In genomic region chr9:46394239-46394638, GRCm38 (mm10) we compare ENCODE assay signal across 20 mouse cellular contexts.
DNase-seq lines count a peak whose midpoint lies in the region; ATAC-seq and TF ChIP-seq lines count a peak whose summit lies in the region.
"Had no signal": no experiment of that assay in that cellular context is flagged by ENCODE, and none has a peak within 500 bp of the region (broad histone marks: within the 10 kb centered on the region; RNA-seq: fewer than 3 reads in every experiment).

No protein-coding gene starts in this region.

- no peak for ATAC-seq in embryonic facial prominence, embryonic 14.5 days (ENCODE audit: low read depth)
- 0 out of 2 replicates have a peak, but pooled peaks have one; percentile 8 for ATAC-seq in forebrain, embryonic 16.5 days
- no peak for ATAC-seq in forebrain, embryonic 15.5 days (replicated peaks)
- no peak for ATAC-seq in CD4-positive, CD25-positive, alpha-beta regulatory T cell, adult 4 months
- ATAC-seq: activated CD4-positive, CD25-positive, alpha-beta regulatory T cell, adult 4 months; forebrain, embryonic 13.5 days; Patski had no signal

- intact Hi-C loops in gastrocnemius, adult 2 months (cut with DNase I), result no loop called here

- no peak overlapping the region for H3K4me3 ChIP-seq in embryonic facial prominence, embryonic 14.5 days (ENCODE audit: low read depth, low read length)
- no peak overlapping the region for H3K4me3 ChIP-seq in embryonic facial prominence, embryonic 10.5 days
- no peak overlapping the region for H3K4me3 ChIP-seq in forebrain, embryonic 16.5 days (replicated peaks; ENCODE audit: low read length)
- no peak overlapping the region for H3K4me3 ChIP-seq in forebrain, embryonic 15.5 days
- no peak overlapping the region for H3K4me3 ChIP-seq in gastrocnemius, adult 2 months
- H3K4me3 ChIP-seq in E14TG2a.4 (replicated peaks; ENCODE audit: low read length), result peak overlapping the region; percentile 18; the same call in 1 of the 2 replicates
- H3K4me3 ChIP-seq: embryonic facial prominence, embryonic 13.5 days; forebrain, embryonic 13.5 days had no signal

- no peak for TF ChIP-seq CTCF in gastrocnemius, adult 2 months (IDR thresholded peaks at IDR 0.05)
- no peak for TF ChIP-seq CTCF in E14TG2a.4 (conservative IDR thresholded peaks at IDR 0.05; ENCODE audit: low read length)

- H3K4me1 ChIP-seq in embryonic facial prominence, embryonic 14.5 days (ENCODE audit: control insufficient read depth, insufficient read depth, low read length), result peaks cover 8% of the 10 kb centered on the region
- peaks cover 19% of the 10 kb centered on the region for H3K4me1 ChIP-seq in embryonic facial prominence, embryonic 10.5 days
- peaks cover 36% of the 10 kb centered on the region for H3K4me1 ChIP-seq in forebrain, embryonic 16.5 days (replicated peaks; ENCODE audit: control insufficient read depth, insufficient read depth, low read length)
- H3K4me1 ChIP-seq in forebrain, embryonic 15.5 days, result peaks cover 44% of the 10 kb centered on the region
- peaks cover 49% of the 10 kb centered on the region for H3K4me1 ChIP-seq in E14TG2a.4 (replicated peaks; ENCODE audit: low read depth, low read length)

- H3K27ac ChIP-seq in embryonic facial prominence, embryonic 14.5 days (replicated peaks; ENCODE audit: low read depth, low read length), result no peak overlapping the region
- no peak overlapping the region for H3K27ac ChIP-seq in embryonic facial prominence, embryonic 10.5 days (replicated peaks)
- no peak overlapping the region for H3K27ac ChIP-seq in forebrain, embryonic 16.5 days (ENCODE audit: low read length)
- no peak overlapping the region for H3K27ac ChIP-seq in forebrain, embryonic 15.5 days (replicated peaks)
- no peak overlapping the region for H3K27ac ChIP-seq in gastrocnemius, adult 2 months
- H3K27ac ChIP-seq: embryonic facial prominence, embryonic 13.5 days; forebrain, embryonic 13.5 days had no signal

- DNase-seq in embryonic facial prominence, embryonic 14.5 days (ENCODE audit: low spot score), result peak; percentile 31
- no peak for DNase-seq in embryonic facial prominence, embryonic 10.5 days (ENCODE audit: low spot score)
- peak; percentile 16 for DNase-seq in gastrocnemius, adult 2 months
- no peak for DNase-seq in gastrocnemius, postnatal 4 days (ENCODE audit: low spot score in 2 of 2)
- DNase-seq: adrenal gland, adult 2 months; adrenal gland, postnatal 10 days; adrenal gland, postnatal 25 days; B cell, adult 2 months; cerebellum, adult 11-12 months; cerebellum, adult 2 months; cerebellum, adult 9-10 months had no signal

- H3K36me3 ChIP-seq in embryonic facial prominence, embryonic 14.5 days (ENCODE audit: control insufficient read depth, insufficient read depth, low read length), result no peaks in the 10 kb centered on the region
- no peaks in the 10 kb centered on the region for H3K36me3 ChIP-seq in embryonic facial prominence, embryonic 10.5 days (replicated peaks)
- H3K36me3 ChIP-seq in forebrain, embryonic 16.5 days (ENCODE audit: control insufficient read depth, insufficient read depth), result no peaks in the 10 kb centered on the region
- H3K36me3 ChIP-seq in forebrain, embryonic 15.5 days, result no peaks in the 10 kb centered on the region
- H3K36me3 ChIP-seq in E14TG2a.4 (ENCODE audit: insufficient read depth, low read length), result no peaks in the 10 kb centered on the region
- H3K36me3 ChIP-seq: embryonic facial prominence, embryonic 13.5 days; G1E had no signal

- H3K27me3 ChIP-seq in embryonic facial prominence, embryonic 14.5 days (replicated peaks; ENCODE audit: control insufficient read depth, insufficient read depth, low read length), result peaks cover 14% of the 10 kb centered on the region
- H3K27me3 ChIP-seq in embryonic facial prominence, embryonic 10.5 days (replicated peaks; ENCODE audit: low read depth, poor library complexity, severe bottlenecking), result peaks cover 79% of the 10 kb centered on the region
- no peaks in the 10 kb centered on the region for H3K27me3 ChIP-seq in forebrain, embryonic 16.5 days (replicated peaks; ENCODE audit: control insufficient read depth, insufficient read depth, low read length)
- no peaks in the 10 kb centered on the region; the same call in 1 of the 2 replicates for H3K27me3 ChIP-seq in forebrain, embryonic 15.5 days
- H3K27me3 ChIP-seq in E14TG2a.4 (ENCODE audit: insufficient read depth, low read length), result peaks cover 21% of the 10 kb centered on the region

- H3K9ac ChIP-seq in embryonic facial prominence, embryonic 14.5 days (ENCODE audit: low read depth, low read length), result no peak overlapping the region
- no peak overlapping the region for H3K9ac ChIP-seq in forebrain, embryonic 16.5 days (replicated peaks; ENCODE audit: low read depth, low read length)
- H3K9ac ChIP-seq in forebrain, embryonic 15.5 days (replicated peaks), result no peak overlapping the region
- H3K9ac ChIP-seq: embryonic facial prominence, embryonic 13.5 days; forebrain, embryonic 13.5 days had no signal

- WGBS in embryonic facial prominence, embryonic 14.5 days, result 67% methylated on average over 7 of the region's 7 CpGs
- WGBS in embryonic facial prominence, embryonic 10.5 days, result 73% methylated on average over 7 of the region's 7 CpGs
- 45% methylated on average over 7 of the region's 7 CpGs for WGBS in forebrain, embryonic 16.5 days
- WGBS in forebrain, embryonic 15.5 days, result 66% methylated on average over 7 of the region's 7 CpGs

- no peaks in the 10 kb centered on the region for H3K9me3 ChIP-seq in embryonic facial prominence, embryonic 14.5 days (ENCODE audit: control insufficient read depth, low read length)
- H3K9me3 ChIP-seq in embryonic facial prominence, embryonic 10.5 days, result no peaks in the 10 kb centered on the region
- H3K9me3 ChIP-seq in forebrain, embryonic 16.5 days (ENCODE audit: control insufficient read depth, low read length), result no peaks in the 10 kb centered on the region
- no peaks in the 10 kb centered on the region for H3K9me3 ChIP-seq in forebrain, embryonic 15.5 days
- peaks cover 14% of the 10 kb centered on the region for H3K9me3 ChIP-seq in E14TG2a.4 (ENCODE audit: low read length)
- H3K9me3 ChIP-seq: embryonic facial prominence, embryonic 13.5 days; forebrain, embryonic 13.5 days had no signal

- no peak overlapping the region for H3K4me2 ChIP-seq in embryonic facial prominence, embryonic 14.5 days (ENCODE audit: low read depth, low read length)
- no peak overlapping the region for H3K4me2 ChIP-seq in forebrain, embryonic 16.5 days (ENCODE audit: low read length)
- H3K4me2 ChIP-seq in forebrain, embryonic 15.5 days (replicated peaks), result no peak overlapping the region
- H3K4me2 ChIP-seq: embryonic facial prominence, embryonic 13.5 days; forebrain, embryonic 13.5 days had no signal

Comparison
In these comparisons a context has a peak if more than half of its experiments do, and no peak if none do; other contexts are left out.
1. DNase-seq: peak in embryonic facial prominence, embryonic 14.5 days (single experiment) and gastrocnemius, adult 2 months (single experiment); none in embryonic facial prominence, embryonic 10.5 days (single experiment) and gastrocnemius, postnatal 4 days (0 of 2).